Mouse (Mus musculus) T-helper 2 cell (primary cell): ENCODE data around the gene Crcp.

Experiments
- in situ Hi-C: fragments of 300-600 bp; cut with MboI, MseI; formaldehyde crosslinking; loops from one replicate; pipeline ENCODE4 v1.15.1; 2025; ENCODE audit warnings: high pct_unique_total_duplicates

Gene Crcp

GRCm38 (mm10) chr5:130029142-130029897, at the start of gene Crcp, which contains the start of gene Asl:
Gene Crcp, plus strand, starts transcription at chr5:130029290.
Gene Asl, minus strand, starts transcription at chr5:130029247.
- in situ Hi-C loops = loop anchor here (10.0 kb wide), 1 partner anchor 445 kb away; the partner anchor contains the start of gene Mmp17

GRCm38 (mm10) chr5:129980216-129980615, 48.9 kb upstream of the Crcp start:
- in situ Hi-C loops = loop anchor here (10.0 kb wide), 1 partner anchor 495 kb away; no protein-coding TSS in a partner anchor

- in situ Hi-C loops = loop anchor here (10.0 kb wide), 1 partner anchor 485 kb away; no protein-coding TSS in a partner anchor
These were observed 39.7 kb upstream of the Crcp start for GRCm38 (mm10) chr5:129989376-129989775.

- in situ Hi-C loops = no loop called here
These were observed 37.2 kb upstream of the Crcp start for GRCm38 (mm10) chr5:129991898-129992297.

- in situ Hi-C loops = no loop called here
These were observed 35.7 kb upstream of the Crcp start for GRCm38 (mm10) chr5:129993374-129993773.

- in situ Hi-C loops = no loop called here
These were observed 34.1 kb upstream of the Crcp start for GRCm38 (mm10) chr5:129994989-129995388.

- in situ Hi-C loops = no loop called here
These were observed 31.4 kb upstream of the Crcp start for GRCm38 (mm10) chr5:129997700-129998099.

GRCm38 (mm10) chr5:129999097-129999496, 30.0 kb upstream of the Crcp start:
- in situ Hi-C loops = no loop called here

- in situ Hi-C loops = no loop called here
These were observed 28.4 kb upstream of the Crcp start for GRCm38 (mm10) chr5:130000735-130001134.

- in situ Hi-C loops = no loop called here
These were observed 27.6 kb upstream of the Crcp start for GRCm38 (mm10) chr5:130001356-130001987.

GRCm38 (mm10) chr5:130002301-130003146, 26.6 kb upstream of the Crcp start, which contains the start of gene Gusb:
Gene Gusb, minus strand, starts transcription at chr5:130003049.
- in situ Hi-C loops = no loop called here

- in situ Hi-C loops = no loop called here
These were observed 25.9 kb upstream of the Crcp start for GRCm38 (mm10) chr5:130003229-130003628.

GRCm38 (mm10) chr5:130007344-130007743, 21.7 kb upstream of the Crcp start:
- in situ Hi-C loops = no loop called here

GRCm38 (mm10) chr5:130008034-130008590, 21.0 kb upstream of the Crcp start:
- in situ Hi-C loops = no loop called here

- in situ Hi-C loops = no loop called here
These were observed 19.3 kb upstream of the Crcp start for GRCm38 (mm10) chr5:130009784-130010183.

- in situ Hi-C loops = no loop called here
These were observed 18.1 kb upstream of the Crcp start for GRCm38 (mm10) chr5:130010961-130011360.

GRCm38 (mm10) chr5:130015104-130015503, 14.0 kb upstream of the Crcp start:
- in situ Hi-C loops = no loop called here

- in situ Hi-C loops = no loop called here
These were observed 9.6 kb upstream of the Crcp start for GRCm38 (mm10) chr5:130019461-130019860.

GRCm38 (mm10) chr5:130021361-130021966, 7.6 kb upstream of the Crcp start:
- in situ Hi-C loops = loop anchor here (10.0 kb wide), 1 partner anchor 437 kb away; the partner anchor contains the start of gene Mmp17

- in situ Hi-C loops = loop anchor here (10.0 kb wide), 1 partner anchor 438 kb away; the partner anchor contains the start of gene Mmp17
These were observed 6.7 kb upstream of the Crcp start for GRCm38 (mm10) chr5:130022366-130022765.
